Mouse (Mus musculus): Measurements from ENCODE around the gene Med10. TPM values are rescaled to one million over a fixed set of nuclear protein-coding genes. Genes with fewer than 3 reads are reported as not detected.

Med10 gene
- polyA plus RNA-seq, 1 experiment from 2014 or later, result 144 TPM

DNA sequence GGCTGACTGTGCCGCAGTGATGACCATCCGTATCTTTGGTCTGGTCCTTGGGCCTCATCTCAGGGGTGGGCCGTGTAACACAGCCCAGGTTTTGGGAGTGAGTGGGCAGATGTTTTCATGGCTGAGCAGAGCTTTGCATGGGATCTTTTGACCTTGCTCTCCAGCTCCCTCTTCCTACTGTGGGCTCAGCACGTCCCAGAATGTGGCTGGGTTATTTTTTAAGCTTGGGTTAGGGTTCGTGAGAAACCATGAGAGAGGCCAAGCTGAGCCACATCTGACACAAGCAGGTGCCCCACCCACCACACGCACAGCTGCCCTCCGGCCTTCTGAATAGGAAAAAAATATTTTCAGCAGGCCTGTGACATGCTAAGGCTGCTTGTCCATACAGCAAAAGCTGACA lies 7.4 kb upstream of the Med10 start:
- no peak for ATAC-seq (ENCODE audit: low FRiP score)
- no peak overlapping the region for H3K4me2 ChIP-seq
- no peaks in the 10 kb centered on the region for H3K36me3 ChIP-seq
- no peaks in the 10 kb centered on the region for H3K9me3 ChIP-seq (replicated peaks)
- H3K27me3 ChIP-seq (replicated peaks), result no peaks in the 10 kb centered on the region
- WGBS, result 69% methylated on average over 7 of the region's 7 CpGs
- H3K4me1 ChIP-seq, result peaks cover 11% of the 10 kb centered on the region
- H3K27ac ChIP-seq (replicated peaks), result no peak overlapping the region
- H3K9ac ChIP-seq (replicated peaks), result no peak overlapping the region
- no peak overlapping the region for H3K4me3 ChIP-seq (replicated peaks)

DNA sequence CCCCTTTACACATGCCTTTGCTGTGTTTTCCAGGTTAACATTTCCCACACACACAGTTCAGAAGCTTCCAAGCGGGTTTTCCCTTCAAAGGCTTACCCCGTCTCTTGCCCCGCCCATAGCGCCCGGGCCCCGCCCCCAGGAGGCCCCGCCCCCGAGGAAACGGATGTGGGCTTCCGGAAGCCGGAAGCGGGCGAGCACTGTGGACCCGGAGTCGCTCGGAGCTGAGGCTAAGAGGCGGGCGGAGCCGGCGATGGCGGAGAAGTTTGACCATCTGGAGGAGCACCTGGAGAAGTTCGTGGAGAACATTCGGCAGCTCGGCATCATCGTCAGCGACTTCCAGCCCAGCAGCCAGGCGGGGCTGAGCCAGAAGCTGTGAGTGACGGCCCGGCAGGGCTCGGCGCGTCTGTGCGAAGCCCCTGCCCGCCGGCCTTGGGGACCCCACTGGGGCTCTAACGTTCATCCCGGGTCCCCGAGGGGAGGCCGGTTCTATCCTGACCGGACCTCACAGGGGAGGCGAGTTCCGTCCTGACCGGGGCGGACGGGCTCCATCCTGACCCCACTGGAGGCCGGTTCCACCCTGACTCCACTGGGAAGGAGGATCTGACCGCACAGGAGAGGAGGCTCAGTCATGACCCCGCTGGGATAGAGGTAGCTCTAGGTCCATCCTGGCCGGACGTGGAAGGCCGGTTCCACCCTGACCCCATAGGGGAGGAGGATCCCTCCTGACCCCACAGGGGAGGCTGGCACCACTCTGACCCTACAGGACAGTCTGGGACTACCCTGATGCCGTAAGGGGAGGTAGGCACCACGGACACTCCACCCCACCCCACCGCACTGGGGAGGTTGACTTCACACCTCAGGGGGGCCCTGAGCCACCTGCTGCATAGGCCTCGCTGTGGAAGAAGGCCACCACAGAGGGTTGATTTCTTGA lies 7.8 kb downstream of the Med10 start:
- no peaks in the 10 kb centered on the region for H3K9me3 ChIP-seq (replicated peaks)
- H3K4me3 ChIP-seq (replicated peaks), result peak overlapping the region; percentile 82
- H3K27ac ChIP-seq (replicated peaks), result peak overlapping the region; percentile 60; the same call in 1 of the 2 replicates
- under 1% methylated on average over 55 of the region's 55 CpGs for WGBS
- H3K27me3 ChIP-seq (replicated peaks), result no peaks in the 10 kb centered on the region
- H3K36me3 ChIP-seq, result peaks cover 31% of the 10 kb centered on the region
- peak overlapping the region; percentile 76 for H3K9ac ChIP-seq (replicated peaks)
- peak overlapping the region; percentile 98 for H3K4me2 ChIP-seq
- peak; percentile 98 for ATAC-seq (ENCODE audit: low FRiP score)
- H3K4me1 ChIP-seq, result peaks cover 21% of the 10 kb centered on the region

DNA sequence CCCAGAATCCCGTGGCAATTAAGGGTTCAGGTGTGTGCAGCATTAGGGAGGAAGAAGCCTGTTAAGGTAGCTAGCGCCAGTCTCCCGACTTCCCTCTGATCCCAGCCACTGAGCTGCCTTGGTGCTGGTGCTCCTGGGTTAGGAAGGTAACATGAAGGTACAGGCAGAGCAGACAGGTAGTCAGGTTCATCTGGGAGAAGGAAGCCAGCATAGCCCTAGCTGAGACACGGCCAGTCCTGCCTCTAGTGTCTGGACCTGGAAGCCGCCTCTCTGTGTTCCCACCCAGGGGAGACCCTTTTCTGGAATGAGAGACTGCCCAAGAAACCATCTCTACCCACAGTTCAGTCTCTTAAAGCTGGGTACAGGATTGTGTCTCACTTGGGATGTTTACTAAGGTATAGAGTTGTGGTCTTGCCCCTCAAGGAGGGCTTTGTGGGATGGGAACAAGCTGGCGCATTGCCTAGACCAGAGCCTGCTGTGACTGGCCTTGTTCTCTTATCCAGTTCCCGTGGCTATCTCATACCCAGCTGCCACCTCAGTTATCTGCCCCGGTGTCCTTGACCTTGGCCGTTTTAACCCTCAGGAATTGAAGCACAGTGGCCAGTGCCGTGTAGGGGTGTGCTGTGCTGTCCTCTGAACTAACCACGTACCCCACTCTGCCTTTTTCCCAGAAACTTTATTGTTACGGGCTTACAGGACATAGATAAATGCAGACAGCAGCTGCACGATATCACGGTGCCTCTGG lies 8.9 kb downstream of the Med10 start:
- no peak for ATAC-seq (ENCODE audit: low FRiP score)
- peaks cover 21% of the 10 kb centered on the region for H3K4me1 ChIP-seq
- WGBS, result 88% methylated on average over 14 of the region's 14 CpGs
- peaks cover 41% of the 10 kb centered on the region for H3K36me3 ChIP-seq
- peak overlapping the region; percentile 98 for H3K4me2 ChIP-seq
- H3K9ac ChIP-seq (replicated peaks), result peak overlapping the region; percentile 76
- peak overlapping the region; percentile 82 for H3K4me3 ChIP-seq (replicated peaks)
- no peaks in the 10 kb centered on the region for H3K27me3 ChIP-seq (replicated peaks)
- H3K9me3 ChIP-seq (replicated peaks), result no peaks in the 10 kb centered on the region
- no peak overlapping the region for H3K27ac ChIP-seq (replicated peaks)

GRCm38 (mm10) chr13:69813870-69814269 lies 11.7 kb downstream of the Med10 start:
- WGBS, result 96% methylated on average over 5 of the region's 5 CpGs
- Histone ChIP-seq H3K36me3 (peaks cover 51% of the 10 kb centered on the region), H3K9ac (replicated peaks) (no peak overlapping the region), H3K4me2 (no peak overlapping the region), H3K4me3 (replicated peaks) (no peak overlapping the region), H3K4me1 (peaks cover 21% of the 10 kb centered on the region), H3K9me3 (replicated peaks) (no peaks in the 10 kb centered on the region), H3K27ac (replicated peaks) (no peak overlapping the region), H3K27me3 (replicated peaks) (no peaks in the 10 kb centered on the region)
- no peak for ATAC-seq (ENCODE audit: low FRiP score)

DNA sequence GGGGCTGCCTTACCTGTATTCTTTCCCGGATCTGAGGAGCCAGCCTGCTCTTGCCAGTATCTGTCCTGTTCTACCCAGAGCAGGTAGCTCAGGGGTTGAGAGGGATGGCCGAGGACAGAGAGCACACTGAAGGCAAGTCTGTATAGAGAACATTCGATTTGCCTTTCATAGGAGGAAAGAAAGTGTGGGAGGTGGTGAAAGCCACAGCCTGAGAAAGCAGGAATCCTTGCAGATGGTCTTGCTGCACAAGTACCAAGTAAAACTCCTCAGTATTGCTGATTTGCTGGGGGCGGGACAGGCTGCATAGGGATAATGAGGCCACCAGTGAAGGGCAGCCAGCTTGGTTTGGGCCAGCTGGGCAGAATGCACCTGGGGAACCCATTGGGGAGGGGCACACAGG lies 16.1 kb downstream of the Med10 start:
- no peak overlapping the region for H3K4me2 ChIP-seq
- peaks cover 2% of the 10 kb centered on the region for H3K4me1 ChIP-seq
- WGBS, result 90% methylated on average over 4 of the region's 4 CpGs
- ATAC-seq (ENCODE audit: low FRiP score), result no peak
- H3K27ac ChIP-seq (replicated peaks), result no peak overlapping the region
- H3K4me3 ChIP-seq (replicated peaks), result no peak overlapping the region
- no peaks in the 10 kb centered on the region for H3K27me3 ChIP-seq (replicated peaks)
- no peaks in the 10 kb centered on the region for H3K9me3 ChIP-seq (replicated peaks)
- no peak overlapping the region for H3K9ac ChIP-seq (replicated peaks)
- peaks cover 36% of the 10 kb centered on the region for H3K36me3 ChIP-seq

DNA sequence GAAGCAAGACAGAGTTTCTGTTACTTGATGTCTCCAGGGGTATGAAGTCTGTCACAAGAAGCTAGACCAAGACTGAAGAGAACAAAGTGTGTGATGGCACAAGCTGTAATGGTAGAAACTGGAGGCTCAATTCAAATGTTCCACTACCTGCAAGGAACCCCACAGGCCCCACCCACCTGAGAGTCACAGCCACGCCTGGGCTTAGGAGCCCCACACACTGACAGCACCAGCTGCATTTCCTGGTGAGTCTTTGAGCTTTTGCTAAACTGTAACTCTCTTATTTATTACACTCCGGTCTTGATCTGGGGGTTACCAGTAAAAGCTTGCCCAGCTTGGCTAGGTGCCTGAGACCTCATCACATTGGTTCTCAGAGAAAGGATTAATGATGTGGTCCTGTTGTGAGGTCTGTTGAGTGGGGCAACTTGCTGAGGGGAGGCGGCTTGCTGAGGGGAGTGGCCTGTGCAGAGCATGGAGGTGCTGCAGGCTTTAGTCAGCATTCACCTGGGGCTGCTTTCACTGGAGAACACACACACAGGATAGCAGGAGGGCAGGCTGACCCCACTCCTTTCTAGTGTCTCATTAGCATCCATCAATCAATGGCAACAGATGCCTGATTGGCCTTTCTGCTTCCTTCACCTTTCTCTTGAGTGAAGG lies 19.1 kb downstream of the Med10 start:
- WGBS, result 59% methylated on average over 3 of the region's 3 CpGs
- Histone ChIP-seq H3K4me3 (replicated peaks) (no peak overlapping the region), H3K4me2 (no peak overlapping the region), H3K36me3 (peaks cover 8% of the 10 kb centered on the region), H3K27me3 (replicated peaks) (no peaks in the 10 kb centered on the region), H3K27ac (replicated peaks) (no peak overlapping the region), H3K9me3 (replicated peaks) (no peaks in the 10 kb centered on the region), H3K9ac (replicated peaks) (no peak overlapping the region), H3K4me1 (peaks cover 18% of the 10 kb centered on the region)
- ATAC-seq (ENCODE audit: low FRiP score), result no peak

GRCm38 (mm10) chr13:69823920-69824637 lies 21.9 kb downstream of the Med10 start:
- WGBS, result 40% methylated on average over 19 of the region's 19 CpGs
- Histone ChIP-seq H3K4me2 (no peak overlapping the region; the same call in none of the 2 replicates), H3K9ac (replicated peaks) (0 out of 2 replicates have a peak overlapping the region, but pooled peaks have one; percentile 17)

GRCm38 (mm10) chr13:69825396-69826095 lies 23.4 kb downstream of the Med10 start:
- H3K4me3 ChIP-seq (replicated peaks), result no peak overlapping the region
- WGBS, result 59% methylated on average over 8 of the region's 8 CpGs
- no peak for ATAC-seq (ENCODE audit: low FRiP score)

More at GRCm38 (mm10) chr13:69823920-69824637, 21.9 kb downstream of the Med10 start:
- H3K9me3 ChIP-seq (replicated peaks), result no peaks in the 10 kb centered on the region
- peak overlapping the region; percentile 72 for H3K27ac ChIP-seq (replicated peaks)
- H3K4me1 ChIP-seq, result peaks cover 18% of the 10 kb centered on the region
- peak; percentile 74 for ATAC-seq (ENCODE audit: low FRiP score)
- no peaks in the 10 kb centered on the region for H3K36me3 ChIP-seq
- H3K27me3 ChIP-seq (replicated peaks), result no peaks in the 10 kb centered on the region
- no peak overlapping the region for H3K4me3 ChIP-seq (replicated peaks)

GRCm38 (mm10) chr13:69830606-69831005 lies 28.4 kb downstream of the Med10 start:
- no peaks in the 10 kb centered on the region for H3K9me3 ChIP-seq (replicated peaks)
- ATAC-seq (ENCODE audit: low FRiP score), result no peak
- H3K36me3 ChIP-seq, result no peaks in the 10 kb centered on the region
- no peak overlapping the region for H3K4me2 ChIP-seq
- H3K9ac ChIP-seq (replicated peaks), result no peak overlapping the region
- H3K4me1 ChIP-seq, result peaks cover 4% of the 10 kb centered on the region; the same call in 1 of the 2 replicates
- no peak overlapping the region for H3K4me3 ChIP-seq (replicated peaks)
- H3K27me3 ChIP-seq (replicated peaks), result no peaks in the 10 kb centered on the region
- WGBS, result 89% methylated on average over 8 of the region's 8 CpGs
- H3K27ac ChIP-seq (replicated peaks), result no peak overlapping the region

More at GRCm38 (mm10) chr13:69825396-69826095, 23.4 kb downstream of the Med10 start:
- no peak overlapping the region for H3K4me2 ChIP-seq
- no peaks in the 10 kb centered on the region for H3K9me3 ChIP-seq (replicated peaks)
- peaks cover 18% of the 10 kb centered on the region for H3K4me1 ChIP-seq
- no peaks in the 10 kb centered on the region for H3K36me3 ChIP-seq
- H3K27me3 ChIP-seq (replicated peaks), result no peaks in the 10 kb centered on the region
- no peak overlapping the region for H3K9ac ChIP-seq (replicated peaks)
- no peak overlapping the region for H3K27ac ChIP-seq (replicated peaks)

- Histone ChIP-seq H3K4me1 (no peaks in the 10 kb centered on the region), H3K27ac (replicated peaks) (no peak overlapping the region), H3K9ac (replicated peaks) (no peak overlapping the region), H3K4me3 (replicated peaks) (no peak overlapping the region), H3K27me3 (replicated peaks) (no peaks in the 10 kb centered on the region), H3K36me3 (no peaks in the 10 kb centered on the region), H3K4me2 (no peak overlapping the region), H3K9me3 (replicated peaks) (no peaks in the 10 kb centered on the region)
- 71% methylated on average over 9 of the region's 9 CpGs for WGBS
- ATAC-seq (ENCODE audit: low FRiP score), result no peak
Measured at GRCm38 (mm10) chr13:69832578-69832977, 30.4 kb downstream of the Med10 start.
